Mouse (Mus musculus) heart, embryonic 14.5 days (tissue): Measurements from ENCODE around the gene Cds2. TPM values are rescaled to one million over a fixed set of nuclear protein-coding genes. Genes with fewer than 3 reads are reported as not detected.

Experiments
- ATAC-seq: fragments of 200-750 bp; cut with Nextera tagmentation; 2 replicates; pipeline ENCODE4 v1.8.0; 2017; ENCODE audit warnings: low read depth, moderate TSS enrichment; ENCODE audit not compliant: insufficient number of reproducible peaks, insufficient read depth, low FRiP score
- H3K27ac ChIP-seq, 2 experiments: fragments of 200-500 bp in 1 of 2; fragments of 300-500 bp in 1 of 2; sonication (generic) in 1 of 2; replicated peaks in 1 of 2; 2 replicates each; pipeline ENCODE4 v1.5.1; 2012 to 2014; ENCODE audit warnings: low read depth in 2 of 2, low read length in 2 of 2, control low read depth in 1 of 2, mild to moderate bottlenecking in 1 of 2, mixed read lengths in 1 of 2; ENCODE audit not compliant: control insufficient read depth in 1 of 2, insufficient read depth in 1 of 2
- H3K27me3 ChIP-seq: fragments of 300-500 bp; sonication (generic); 2 replicates; pipeline ENCODE4 v1.6.1; 2014; ENCODE audit warnings: mild to moderate bottlenecking, low read length, control low read depth; ENCODE audit not compliant: control insufficient read depth, insufficient read depth
- H3K36me3 ChIP-seq: fragments of 300-500 bp; sonication (generic); 2 replicates; pipeline ENCODE4 v1.6.1; 2014; ENCODE audit warnings: mild to moderate bottlenecking, control low read depth, low read length, mixed read lengths; ENCODE audit not compliant: control insufficient read depth, insufficient read depth
- H3K4me1 ChIP-seq, 2 experiments: fragments of 200-500 bp in 1 of 2; fragments of 300-500 bp in 1 of 2; sonication (generic) in 1 of 2; 2 replicates each; pipeline ENCODE4 v1.6.1; 2012 to 2014; ENCODE audit warnings: low read length in 2 of 2, control low read depth in 1 of 2, mixed read lengths in 1 of 2; ENCODE audit not compliant: control insufficient read depth in 2 of 2, insufficient read depth in 2 of 2
- H3K4me2 ChIP-seq: fragments of 300-500 bp; sonication (generic); 2 replicates; pipeline ENCODE4 v1.6.1; 2014; ENCODE audit warnings: mild to moderate bottlenecking, low read length
- H3K4me3 ChIP-seq, 2 experiments: fragments of 200-500 bp in 1 of 2; fragments of 300-500 bp in 1 of 2; sonication (generic) in 1 of 2; 2 replicates each; pipeline ENCODE4 v1.5.1; 2012 to 2014; ENCODE audit warnings: low read length in 2 of 2, mild to moderate bottlenecking in 2 of 2, control low read depth in 1 of 2, low read depth in 1 of 2, moderate library complexity in 1 of 2; ENCODE audit not compliant: control insufficient read depth in 1 of 2, insufficient read depth in 1 of 2
- H3K9ac ChIP-seq: fragments of 300-500 bp; sonication (generic); 2 replicates; pipeline ENCODE4 v1.6.1; 2014; ENCODE audit warnings: mild to moderate bottlenecking, low read length
- H3K9me3 ChIP-seq: fragments of 300-500 bp; sonication (generic); 2 replicates; pipeline ENCODE4 v1.6.1; 2016; ENCODE audit warnings: low read length, control low read depth; ENCODE audit not compliant: control insufficient read depth
- WGBS: fragments of 180-500 bp; shearing (Covaris S2); extraction: QIAGEN DNeasy Blood & Tissue Kit; methylation state at CpG from one replicate; pipeline ENCODE4 v1.1.7; 2014; 5-methylcytosine and 5-hydroxymethylcytosine counted together
- polyA plus RNA-seq: library from polyadenylated mRNA; unstranded; fragments of >200 nt; fragmentation: Nextera tagmentation; extraction: Ambion mirVana; gene quantifications from 2 replicates; pipeline ENCODE4 v1.2.1, GENCODE M21; 2014

Cds2 gene
- polyA plus RNA-seq, 1 experiment from 2014 or later, result 21.3 TPM

DNA sequence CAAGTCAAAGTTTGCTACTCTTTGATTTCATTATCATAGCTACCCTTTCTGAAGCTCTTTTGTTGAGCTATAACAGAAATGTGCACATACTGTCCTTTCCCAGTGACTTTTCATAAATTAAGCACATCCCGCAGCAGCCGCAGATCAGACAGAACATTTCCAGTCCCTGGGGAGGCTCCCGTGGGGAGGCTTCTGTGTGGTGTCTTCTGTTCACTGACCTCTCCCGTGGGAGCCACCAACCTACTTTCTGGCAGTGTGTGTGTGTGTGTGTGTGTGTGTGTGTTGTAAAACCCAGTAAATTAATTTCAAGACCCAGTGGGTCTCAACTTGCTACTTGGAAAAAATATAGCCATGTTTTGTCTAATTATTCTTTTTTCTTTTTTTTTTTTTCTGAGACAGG lies 17.0 kb downstream of the Cds2 start:
- Histone ChIP-seq H3K4me3 (no peak overlapping the region), H3K27ac (no peak overlapping the region), H3K36me3 (no peaks in the 10 kb centered on the region), H3K4me2 (no peak overlapping the region), H3K9me3 (no peaks in the 10 kb centered on the region), H3K9ac (no peak overlapping the region), H3K27me3 (no peaks in the 10 kb centered on the region), H3K4me1 (peaks cover 23 to 35% of the 10 kb centered on the region in 2 experiments)
- 84% methylated on average over 4 of the region's 4 CpGs for WGBS
- no peak for ATAC-seq

DNA sequence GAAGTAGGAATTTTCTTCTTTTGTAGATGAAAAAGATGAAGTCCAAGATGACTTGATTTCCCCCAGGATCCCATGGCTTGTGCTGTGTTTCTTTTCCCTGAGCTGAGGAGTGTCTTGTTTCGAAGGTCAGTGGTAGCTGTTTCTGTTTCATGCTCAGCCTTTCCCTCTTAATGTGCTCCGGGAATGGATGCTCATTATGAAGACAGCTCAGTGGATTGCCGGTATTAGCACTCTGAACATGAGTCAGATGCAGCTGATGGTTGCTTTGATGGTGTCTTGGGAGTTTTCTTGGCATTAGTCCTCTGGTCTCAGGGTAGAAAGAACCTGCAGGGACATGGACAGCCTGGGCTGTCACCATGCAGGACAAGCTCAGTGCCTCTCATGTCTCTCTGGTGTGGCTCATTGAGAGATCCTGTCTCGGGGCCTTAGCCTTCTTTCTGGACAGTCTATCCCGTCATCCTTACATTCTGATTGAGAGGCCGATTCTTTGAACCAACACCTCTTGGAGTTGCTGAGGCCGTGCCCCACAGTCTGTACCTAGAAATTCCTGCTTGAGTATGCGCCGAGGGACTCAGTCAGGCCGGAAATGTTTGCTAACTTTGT lies 17.7 kb downstream of the Cds2 start:
- Histone ChIP-seq H3K4me3 (no peak overlapping the region), H3K9ac (no peak overlapping the region), H3K4me2 (no peak overlapping the region), H3K36me3 (no peaks in the 10 kb centered on the region), H3K9me3 (no peaks in the 10 kb centered on the region), H3K27ac (no peak overlapping the region), H3K4me1 (peaks cover 27 to 39% of the 10 kb centered on the region in 2 experiments), H3K27me3 (no peaks in the 10 kb centered on the region)
- 94% methylated on average over 10 of the region's 10 CpGs for WGBS
- no peak for ATAC-seq

DNA sequence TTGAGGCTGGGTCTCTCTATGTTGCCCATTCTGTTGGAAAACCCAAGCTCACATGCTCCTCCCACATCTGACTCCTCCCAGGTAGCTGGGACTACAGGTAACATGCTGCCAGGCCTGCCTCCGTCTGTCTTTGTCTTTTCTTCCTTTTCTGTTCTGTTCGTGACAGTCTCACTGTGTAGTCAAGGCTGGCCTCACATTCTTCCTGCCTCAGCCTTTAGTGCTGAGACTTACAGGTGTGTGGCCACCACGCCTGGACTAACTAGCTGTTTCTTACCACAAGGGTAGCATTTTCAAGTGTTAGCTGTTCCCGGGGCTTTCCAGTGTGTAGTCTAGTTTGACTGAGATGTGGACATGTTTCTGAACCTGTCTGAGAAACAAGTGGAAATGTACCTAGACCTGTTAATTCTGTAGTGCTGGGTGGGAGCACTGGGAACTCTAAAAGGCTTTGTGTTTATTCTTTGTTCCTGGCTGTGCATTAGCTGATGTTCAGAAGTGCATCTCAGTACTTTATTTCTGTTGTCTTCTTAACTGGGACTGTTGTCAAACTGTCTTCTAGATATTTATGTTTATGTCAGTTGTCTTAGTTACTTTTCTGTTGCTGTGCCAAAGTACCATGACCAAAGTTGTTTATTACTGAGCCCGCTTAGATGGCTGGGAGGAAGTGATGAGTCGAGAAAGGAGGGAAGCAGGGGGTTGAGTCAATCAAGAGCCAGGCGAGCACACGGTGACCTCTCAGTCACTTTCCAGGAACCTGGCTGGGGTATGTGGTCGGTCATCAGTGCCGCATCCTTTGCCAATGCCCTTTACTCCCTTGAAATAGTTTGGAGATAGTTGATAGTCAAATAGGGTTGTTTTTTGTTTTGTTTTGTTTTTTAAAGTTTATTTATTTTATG lies 18.9 kb downstream of the Cds2 start:
- no peak for ATAC-seq
- peak overlapping the region in 1 of 2 experiments; percentile 81; a peak in 1 of 4 replicates for H3K27ac ChIP-seq
- no peak overlapping the region for H3K9ac ChIP-seq
- H3K36me3 ChIP-seq, result no peaks in the 10 kb centered on the region
- H3K4me3 ChIP-seq, result no peak overlapping the region
- peaks cover 32 to 46% of the 10 kb centered on the region in 2 experiments for H3K4me1 ChIP-seq
- 48% methylated on average over 10 of the region's 10 CpGs for WGBS
- H3K4me2 ChIP-seq, result peak overlapping the region; percentile 48
- no peaks in the 10 kb centered on the region for H3K9me3 ChIP-seq
- no peaks in the 10 kb centered on the region for H3K27me3 ChIP-seq

DNA sequence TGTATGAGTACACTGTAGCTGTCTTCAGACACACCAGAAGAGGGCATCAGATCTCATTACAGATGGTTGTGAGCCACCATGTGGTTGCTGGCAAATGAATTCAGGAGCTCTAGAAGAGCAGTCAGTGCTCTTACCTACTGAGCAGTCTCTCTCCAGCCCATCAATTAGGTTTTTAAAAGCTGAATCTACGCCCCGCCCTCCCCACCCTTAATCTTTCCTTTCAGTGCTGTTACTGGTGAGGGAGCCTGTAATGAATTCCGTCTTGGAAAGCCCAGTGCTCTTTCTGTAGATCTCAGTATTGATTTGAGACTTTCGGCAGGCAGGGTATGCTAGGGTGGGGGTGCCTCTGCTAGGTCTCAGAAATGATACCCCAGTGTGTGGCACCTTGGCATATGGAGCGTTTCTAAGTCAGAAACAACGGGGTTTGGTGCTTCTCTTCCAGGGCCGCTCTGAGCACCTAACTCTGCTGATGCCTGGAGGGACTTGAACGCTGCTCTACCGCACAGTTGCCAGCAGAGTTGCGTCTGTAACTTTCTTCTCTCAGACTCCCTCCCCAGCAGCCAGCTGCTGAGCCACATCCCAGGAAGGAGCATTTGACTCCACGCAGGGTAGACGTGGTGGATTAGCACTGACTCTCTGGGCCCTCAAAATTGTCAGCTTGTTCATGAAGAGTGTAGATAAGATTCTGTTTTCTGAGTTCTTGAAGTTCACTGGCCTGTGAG lies 19.7 kb downstream of the Cds2 start:
- no peaks in the 10 kb centered on the region for H3K27me3 ChIP-seq
- H3K9me3 ChIP-seq, result no peaks in the 10 kb centered on the region
- peak overlapping the region in 1 of 2 experiments; percentile 9; a peak in 1 of 4 replicates for H3K4me3 ChIP-seq
- peak overlapping the region; percentile 48 for H3K4me2 ChIP-seq
- H3K36me3 ChIP-seq, result no peaks in the 10 kb centered on the region
- H3K27ac ChIP-seq, result peak overlapping the region; percentile 81 to 83
- WGBS, result 22% methylated on average over 12 of the region's 12 CpGs
- no peak for ATAC-seq
- H3K9ac ChIP-seq, result peak overlapping the region; percentile 44; the same call in 1 of the 2 replicates
- H3K4me1 ChIP-seq, result peaks cover 32 to 49% of the 10 kb centered on the region in 2 experiments

DNA sequence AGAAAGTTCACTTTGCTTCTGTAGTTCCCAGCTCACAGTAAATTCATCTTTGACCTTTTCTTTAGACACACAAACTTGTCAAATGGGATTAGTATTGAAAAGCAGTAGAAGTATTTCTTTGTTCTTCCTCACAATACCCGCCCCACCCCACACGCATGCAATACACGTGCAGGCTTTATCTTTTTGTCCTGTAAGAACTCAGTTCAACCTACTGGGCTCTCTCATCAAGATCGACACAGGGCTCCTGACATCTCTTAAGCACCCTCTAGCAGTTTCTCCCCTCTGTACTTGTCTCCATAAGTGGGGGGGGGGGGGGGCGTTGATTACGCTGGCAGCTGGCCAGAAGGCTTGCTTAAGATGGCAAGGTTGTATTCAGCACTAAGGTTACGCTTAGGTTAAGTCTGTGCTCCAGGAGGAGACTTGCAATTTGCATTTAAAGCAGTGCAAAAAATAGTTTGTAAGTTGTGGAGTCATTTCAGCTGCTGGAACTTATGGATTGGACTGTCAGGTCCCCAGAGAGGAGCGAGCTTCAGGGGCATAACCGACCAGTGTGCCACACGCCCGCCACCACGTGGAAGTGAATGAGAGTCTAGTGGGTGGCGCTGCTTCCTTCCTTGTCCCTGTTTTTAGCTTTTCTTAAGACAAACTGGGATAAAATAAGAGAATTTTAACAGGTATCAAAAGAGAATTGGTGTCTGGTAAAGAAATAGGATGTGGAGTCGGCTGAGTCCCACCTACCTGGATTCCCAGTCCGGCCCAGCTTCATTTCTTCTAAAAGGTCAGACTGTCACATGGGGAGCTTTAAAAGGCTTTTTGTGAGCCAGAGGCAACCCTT lies 20.5 kb downstream of the Cds2 start:
- H3K27ac ChIP-seq, result peak overlapping the region; percentile 81 to 83
- H3K4me1 ChIP-seq, result peaks cover 29 to 49% of the 10 kb centered on the region in 2 experiments
- no peak; the same call in 1 of the 2 replicates for ATAC-seq
- no peaks in the 10 kb centered on the region for H3K36me3 ChIP-seq
- H3K4me3 ChIP-seq, result 0 out of 4 replicates have a peak overlapping the region, but pooled peaks of 1 of the 2 experiments have one; percentile 9
- H3K27me3 ChIP-seq, result no peaks in the 10 kb centered on the region
- H3K4me2 ChIP-seq, result peak overlapping the region; percentile 48
- H3K9me3 ChIP-seq, result no peaks in the 10 kb centered on the region
- WGBS, result 40% methylated on average over 15 of the region's 15 CpGs
- H3K9ac ChIP-seq, result 0 out of 2 replicates have a peak overlapping the region, but pooled peaks have one; percentile 44

DNA sequence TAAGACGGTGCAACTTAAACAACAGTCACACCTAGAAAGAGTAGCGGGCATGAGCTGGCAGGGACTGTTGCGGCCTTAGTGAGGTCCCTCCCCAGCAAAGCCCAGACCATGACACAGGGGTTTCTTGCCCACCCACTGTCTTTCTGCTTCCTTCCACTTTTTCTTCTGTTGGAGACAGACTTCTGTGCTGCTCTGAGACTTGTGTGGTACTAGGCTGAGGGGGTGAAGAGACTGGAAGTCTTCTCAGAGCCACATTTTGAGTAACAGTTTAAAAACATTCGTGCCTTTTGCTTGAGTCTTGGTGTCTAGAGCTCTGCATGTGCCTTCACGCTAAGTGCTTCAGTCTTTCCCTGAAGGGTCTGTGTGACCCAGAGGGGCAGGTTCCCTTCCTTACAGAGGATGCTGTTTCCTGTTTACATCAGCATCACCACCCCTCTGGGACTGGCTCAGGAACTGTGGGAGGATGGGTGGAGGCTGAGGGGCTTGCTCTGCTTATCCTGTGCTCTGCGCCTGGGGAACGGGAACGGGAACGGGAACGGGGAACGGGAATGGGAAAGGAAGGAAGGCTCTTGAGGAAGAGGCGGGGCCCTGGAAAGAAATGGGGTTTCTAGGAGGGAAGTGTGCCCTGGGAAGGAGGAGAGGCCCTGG lies 21.7 kb downstream of the Cds2 start:
- ATAC-seq, result peak; percentile 60; the same call in 1 of the 2 replicates
- WGBS, result 67% methylated on average over 12 of the region's 12 CpGs
- peaks cover 29 to 46% of the 10 kb centered on the region in 2 experiments for H3K4me1 ChIP-seq

More for the DNA sequence above, 21.7 kb downstream of the Cds2 start:
- Histone ChIP-seq H3K9ac (no peak overlapping the region; the same call in 1 of the 2 replicates), H3K27me3 (no peaks in the 10 kb centered on the region), H3K4me2 (peak overlapping the region; percentile 38), H3K36me3 (no peaks in the 10 kb centered on the region), H3K4me3 (no peak overlapping the region), H3K27ac (peak overlapping the region; percentile 81), H3K9me3 (no peaks in the 10 kb centered on the region)
